Mouse (Mus musculus) kidney, adult 2 months (tissue): ENCODE data around the gene Itgb6.

Source experiments
- CTCF ChIP-seq: fragments of 200-500 bp; conservative IDR thresholded peaks from 2 replicates; pipeline ENCODE4 v1.5.1; 2011; ENCODE audit warnings: low read depth, mild to moderate bottlenecking, control low read depth, low read length, moderate library complexity, mixed read lengths; ENCODE audit not compliant: insufficient read depth, insufficient read length
- POLR2A ChIP-seq: fragments of 200-500 bp; IDR thresholded peaks from one replicate; pipeline ENCODE4 v1.6.1; 2011; ENCODE audit warnings: low read depth, low read length, control low read depth

DNA sequence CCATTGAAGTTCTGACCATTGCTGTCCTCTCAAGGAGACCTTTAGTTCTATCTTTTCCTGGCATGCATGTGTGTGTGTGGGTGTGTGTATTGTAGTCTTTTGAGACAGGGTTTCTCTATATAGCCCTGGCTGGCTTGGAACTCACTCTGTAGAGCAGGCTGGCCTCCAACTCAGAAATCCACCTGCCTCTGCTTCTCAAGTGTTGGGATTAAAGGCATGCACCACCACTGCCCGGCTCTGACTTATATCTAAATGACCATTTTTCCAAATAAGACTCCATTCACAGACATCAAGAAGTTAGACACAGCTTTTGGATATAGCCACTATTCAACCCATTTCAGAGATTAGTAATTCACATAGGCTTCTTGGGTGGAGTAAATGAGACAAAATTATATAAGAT, 34.3 kb downstream of the Itgb6 start:
- TF ChIP-seq POLR2A, result no peak
- no peak for TF ChIP-seq CTCF
